Mouse (Mus musculus) frontal cortex, adult (tissue): ENCODE measurements around the gene Ina.

Experiments used
- ATAC-seq: cut with Nextera tagmentation; 2 replicates; pipeline ENCODE4 v1.9.2; 2017; ENCODE audit warnings: mild to moderate bottlenecking, moderate library complexity, mixed read lengths; ENCODE audit not compliant: low TSS enrichment

Ina gene

DNA sequence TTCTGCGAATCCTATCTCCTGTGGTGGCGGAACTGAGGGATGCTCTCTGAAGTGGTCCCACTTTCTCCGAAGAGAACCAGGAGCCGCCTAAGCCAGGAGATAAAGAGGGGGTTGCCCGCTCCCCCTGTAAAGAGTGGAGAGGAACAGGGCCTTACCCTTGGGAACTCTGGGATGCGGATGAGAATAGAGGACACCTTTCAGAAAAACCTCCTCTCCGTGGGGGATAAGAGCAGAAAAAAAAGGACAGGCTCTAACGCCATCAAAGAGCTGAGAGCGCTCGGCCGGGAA is 395 bp upstream of the Ina start:
- ATAC-seq, result peak; percentile 1; the same call in 1 of the 2 replicates

DNA sequence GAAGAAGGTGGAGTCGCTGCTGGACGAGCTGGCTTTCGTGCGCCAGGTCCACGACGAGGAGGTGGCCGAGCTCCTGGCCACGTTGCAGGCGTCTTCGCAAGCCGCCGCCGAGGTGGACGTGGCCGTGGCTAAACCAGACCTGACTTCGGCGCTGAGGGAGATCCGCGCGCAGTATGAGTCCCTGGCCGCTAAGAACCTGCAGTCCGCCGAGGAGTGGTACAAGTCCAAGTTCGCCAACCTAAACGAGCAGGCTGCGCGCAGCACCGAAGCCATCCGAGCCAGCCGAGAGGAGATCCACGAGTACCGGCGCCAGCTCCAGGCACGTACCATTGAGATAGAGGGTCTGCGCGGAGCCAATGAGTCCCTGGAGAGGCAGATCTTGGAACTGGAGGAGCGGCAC is 898 bp downstream of the Ina start:
- peak; percentile 25 for ATAC-seq

- no peak for ATAC-seq
Measured at GRCm38 (mm10) chr19:47015965-47016364, 1.5 kb downstream of the Ina start.

DNA sequence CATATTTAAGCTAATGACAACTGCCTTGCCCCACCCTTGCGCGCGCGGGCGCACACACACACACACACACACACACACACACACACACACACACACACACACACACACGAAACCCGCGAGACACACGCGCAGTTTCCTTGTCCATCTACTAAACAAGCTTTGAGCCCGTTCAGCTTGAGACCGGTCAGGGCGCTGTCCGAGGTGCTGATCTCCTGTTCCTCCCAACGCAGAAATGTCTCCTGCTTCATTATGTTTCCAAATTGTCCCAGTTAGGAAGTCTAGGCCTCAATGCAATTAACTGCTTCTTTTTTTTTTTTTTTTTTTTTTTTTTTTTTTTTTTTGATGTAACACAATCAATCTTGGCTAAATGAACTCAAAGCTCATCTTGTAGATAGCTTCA is 2.0 kb downstream of the Ina start:
- no peak for ATAC-seq

GRCm38 (mm10) chr19:47017831-47018230 is 3.3 kb downstream of the Ina start:
- no peak for ATAC-seq

DNA sequence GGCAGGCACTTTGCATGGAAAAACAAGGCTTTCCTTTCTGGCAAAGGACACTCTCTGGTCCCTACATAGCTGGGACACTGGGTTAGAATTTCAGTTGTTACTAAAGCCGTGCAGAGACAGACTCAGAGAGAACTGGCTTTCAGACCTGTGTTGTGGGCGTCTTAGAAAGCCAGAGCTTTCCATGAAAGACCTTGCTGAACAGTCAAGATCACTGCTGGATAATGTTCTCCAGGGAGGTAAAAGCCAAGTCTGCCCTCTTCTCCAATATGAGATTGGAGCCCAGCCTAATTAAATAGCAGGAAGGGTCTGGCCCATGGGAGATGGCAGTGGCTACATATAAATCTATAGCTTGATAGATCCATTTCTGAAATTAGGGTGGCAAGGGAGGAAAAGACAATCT is 3.8 kb downstream of the Ina start:
- no peak for ATAC-seq

DNA sequence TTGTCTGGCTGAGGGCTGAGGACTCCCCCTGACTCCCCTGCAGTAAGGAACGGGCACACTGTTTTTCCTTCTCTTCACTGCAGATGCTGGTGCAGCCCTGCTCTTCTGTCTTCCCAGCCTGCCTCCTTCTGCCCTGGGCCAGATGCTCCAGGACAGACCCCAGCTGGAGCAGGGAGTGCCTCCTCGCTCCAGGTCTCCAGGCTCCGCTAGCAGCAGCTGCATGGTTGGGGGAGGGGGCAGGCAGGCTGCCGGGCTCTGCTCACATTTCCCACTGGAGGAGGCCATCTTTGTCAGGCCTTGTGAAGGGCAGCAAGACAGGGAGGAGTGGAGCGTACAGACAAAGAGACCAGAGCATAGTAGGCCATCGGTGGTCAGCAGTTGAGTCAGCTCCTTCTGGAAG is 4.8 kb downstream of the Ina start:
- no peak for ATAC-seq

DNA sequence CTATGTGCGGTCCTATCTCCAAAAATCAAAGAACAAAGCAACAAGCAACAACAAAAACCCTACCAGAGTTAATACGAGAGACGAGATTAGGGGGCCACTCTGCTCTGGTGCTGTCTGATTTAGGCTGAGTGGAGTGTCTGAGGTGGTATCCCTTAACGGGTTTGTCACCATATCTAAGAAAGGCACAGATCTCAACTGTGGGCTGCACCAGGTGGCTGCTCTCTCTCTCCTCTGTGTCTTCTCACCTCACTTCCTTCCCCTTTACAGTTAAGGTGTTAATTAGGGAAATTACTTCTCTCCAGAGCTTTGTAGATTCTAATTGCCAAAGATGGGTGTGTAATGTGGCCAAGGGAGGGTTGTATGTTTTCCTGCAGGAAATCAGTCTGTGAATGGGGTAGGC is 8.2 kb downstream of the Ina start:
- no peak for ATAC-seq

DNA sequence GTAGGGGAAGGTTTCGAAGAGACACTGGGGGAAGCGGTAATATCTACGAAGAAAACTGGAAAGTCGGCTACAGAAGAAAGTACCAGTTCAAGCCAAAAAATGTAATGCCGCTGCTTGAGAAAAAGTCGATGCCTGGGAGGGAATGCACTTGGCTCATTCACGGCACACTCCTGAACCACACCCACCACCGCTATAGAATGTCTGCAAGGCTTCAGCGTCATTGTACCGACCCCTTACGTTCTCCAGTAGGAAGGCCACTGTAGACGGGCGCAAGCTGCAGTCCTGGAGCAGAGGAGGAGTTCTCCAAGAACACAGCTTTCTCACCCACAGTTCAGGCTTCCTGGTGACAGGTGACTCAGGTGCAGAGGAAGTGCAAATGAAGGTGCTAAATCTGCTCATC is 9.0 kb downstream of the Ina start:
- ATAC-seq, result no peak

DNA sequence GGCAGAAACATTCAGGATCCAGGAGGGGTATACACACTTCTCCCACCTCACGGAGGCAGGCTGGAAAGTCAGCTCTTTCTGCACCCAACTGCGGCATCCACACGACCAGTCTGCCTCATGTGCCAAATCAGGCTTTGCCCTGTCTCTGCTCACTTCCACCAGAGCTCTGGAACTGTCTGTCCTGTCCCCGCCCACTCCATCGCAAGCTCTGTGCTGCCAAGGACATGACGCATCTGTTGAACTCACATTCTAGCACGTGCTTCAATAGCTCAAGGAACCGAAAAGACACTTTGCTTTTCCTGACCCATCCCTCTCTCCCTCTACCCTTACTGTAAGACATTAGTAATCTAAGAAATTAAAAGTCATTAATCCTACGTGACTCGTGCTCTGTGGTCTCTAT is 10.5 kb downstream of the Ina start:
- ATAC-seq, result peak; percentile 76; the same call in 1 of the 2 replicates

GRCm38 (mm10) chr19:47026513-47026912 is 12.0 kb downstream of the Ina start:
- no peak for ATAC-seq

DNA sequence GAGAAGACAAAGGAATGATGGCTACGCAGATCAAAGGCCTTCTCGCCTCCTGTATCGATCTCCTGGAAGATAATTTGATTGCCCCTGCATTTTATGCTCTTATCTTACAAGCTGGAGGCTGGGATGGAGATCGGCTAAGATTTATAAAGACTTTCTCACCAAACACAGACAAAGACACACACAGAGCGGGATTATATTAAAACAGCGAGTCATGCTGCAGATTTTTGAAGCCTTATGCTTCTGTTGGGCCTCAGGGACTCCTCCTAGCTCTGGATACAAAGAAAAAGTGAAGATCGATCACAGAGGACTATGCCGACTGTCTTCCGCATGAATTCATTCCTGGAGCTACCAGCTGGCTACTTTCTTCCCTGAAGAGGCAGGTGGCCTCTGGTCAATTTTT is 15.3 kb downstream of the Ina start:
- no peak for ATAC-seq

DNA sequence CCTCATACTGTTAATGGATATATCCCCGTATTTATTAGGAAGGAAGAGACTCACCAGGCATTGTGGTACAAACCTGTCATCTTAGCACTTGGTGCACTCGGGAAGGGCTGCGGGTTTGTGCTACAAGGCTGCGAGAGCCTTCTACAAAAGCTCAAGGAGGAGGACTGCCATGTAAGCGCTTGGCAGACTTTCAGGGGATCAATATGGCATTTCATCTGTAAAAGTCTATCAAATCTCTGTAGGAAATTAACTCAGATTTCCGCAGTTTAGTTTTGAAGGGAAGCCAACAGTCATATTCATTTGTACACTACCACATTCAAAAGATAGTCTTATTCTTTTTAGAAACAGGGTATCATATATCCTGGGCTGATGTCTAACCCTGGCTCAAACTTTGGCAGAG is 17.3 kb downstream of the Ina start:
- ATAC-seq, result no peak

DNA sequence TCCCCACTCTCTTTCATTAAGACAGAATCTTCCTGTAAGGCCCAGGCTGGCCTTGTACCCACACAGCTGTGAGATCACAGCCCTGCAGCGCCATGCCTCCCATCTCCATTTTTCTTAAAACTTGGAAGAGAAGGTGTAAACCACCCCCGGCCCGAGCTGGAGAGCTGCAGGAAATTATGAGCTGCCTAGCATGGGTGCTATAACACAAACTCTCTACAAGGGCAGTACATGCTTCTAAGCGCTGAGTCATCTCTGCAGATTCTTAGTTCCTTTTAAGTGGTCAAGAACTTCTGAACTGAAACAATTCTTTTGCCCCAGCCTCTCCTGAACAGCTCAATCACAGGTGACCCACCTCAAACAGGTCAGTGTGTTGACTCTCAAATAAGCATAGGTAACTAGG is 20.4 kb downstream of the Ina start:
- peak; percentile 97 for ATAC-seq

GRCm38 (mm10) chr19:47036596-47036995 is 22.1 kb downstream of the Ina start:
- no peak for ATAC-seq

DNA sequence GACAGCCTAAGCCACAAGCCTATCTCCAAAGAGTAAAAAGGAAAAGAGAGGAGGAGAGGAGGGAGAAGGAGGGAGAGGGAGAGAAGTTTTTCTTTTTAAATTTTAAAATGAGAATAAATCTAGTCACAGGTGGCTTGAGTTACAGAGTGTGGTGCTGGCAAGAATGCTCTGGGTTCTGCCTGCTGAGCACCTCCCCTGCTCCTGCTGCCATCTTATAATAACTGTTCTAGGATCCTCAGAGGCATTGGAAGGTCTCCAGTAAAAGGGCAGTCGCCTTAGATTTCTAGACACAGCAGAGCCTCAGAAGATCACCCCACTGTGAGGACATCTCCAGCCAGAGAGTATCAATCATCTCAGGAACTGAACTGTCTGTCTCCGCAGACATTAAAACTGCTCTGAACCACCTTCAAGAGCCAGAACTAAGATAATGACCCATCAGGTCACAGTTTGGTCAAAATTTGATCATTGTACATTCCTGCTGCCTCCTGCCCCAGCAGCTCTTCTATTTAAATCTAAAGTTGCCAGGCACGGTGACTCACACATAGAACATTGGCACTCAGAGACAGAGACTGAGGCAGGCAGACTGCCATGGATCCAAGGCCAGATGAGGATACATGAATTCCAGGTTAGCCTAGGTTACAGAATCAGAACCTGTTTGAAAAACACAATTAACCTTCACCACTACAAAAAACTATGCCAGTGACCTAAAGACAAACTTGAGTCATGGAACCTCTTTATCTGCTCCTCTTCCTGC is 26.4 kb downstream of the Ina start:
- ATAC-seq, result peak; percentile 84; the same call in 1 of the 2 replicates

GRCm38 (mm10) chr19:47043608-47044007 is 29.1 kb downstream of the Ina start:
- peak; percentile 60; the same call in 1 of the 2 replicates for ATAC-seq

DNA sequence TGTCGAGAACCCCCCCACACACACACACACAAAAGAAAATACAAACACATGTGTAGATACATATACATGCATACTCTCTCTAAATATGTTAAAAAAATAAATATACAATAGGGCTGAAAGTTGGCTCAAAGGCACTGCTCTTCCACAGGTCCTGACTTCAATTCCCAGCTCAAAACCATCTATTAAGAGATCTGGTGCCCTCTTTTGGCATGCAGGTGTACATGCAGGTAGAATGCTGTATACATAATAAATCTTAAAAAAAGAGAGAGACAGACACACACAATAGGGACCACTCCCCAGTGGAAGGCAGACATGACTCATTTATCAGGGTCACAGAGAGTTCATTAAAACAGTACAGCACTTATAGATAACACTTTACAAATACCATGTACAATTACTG is 31.8 kb downstream of the Ina start:
- ATAC-seq, result no peak

- no peak for ATAC-seq
Measured at GRCm38 (mm10) chr19:47047236-47047833, 32.8 kb downstream of the Ina start.

GRCm38 (mm10) chr19:47049061-47049460 is 34.6 kb downstream of the Ina start:
- no peak for ATAC-seq

DNA sequence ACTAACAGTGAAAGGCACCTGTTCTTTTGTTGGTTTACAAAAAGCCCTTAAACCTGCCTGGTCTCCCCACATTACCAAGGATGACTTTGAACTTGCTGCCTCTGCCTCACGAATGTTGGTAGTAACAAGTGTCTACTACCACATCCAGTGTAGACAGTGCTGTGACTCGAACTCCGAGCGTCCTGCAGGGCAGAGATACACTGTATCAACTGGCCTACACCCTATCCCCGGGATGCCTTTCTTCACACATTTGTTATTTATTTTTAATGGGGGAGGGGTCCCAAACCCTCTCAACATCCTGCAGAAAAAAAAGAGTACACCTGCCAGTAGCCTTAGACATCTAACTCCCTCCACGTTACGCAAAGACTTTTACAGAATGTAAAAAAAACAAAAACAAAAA is 35.3 kb downstream of the Ina start:
- no peak for ATAC-seq

DNA sequence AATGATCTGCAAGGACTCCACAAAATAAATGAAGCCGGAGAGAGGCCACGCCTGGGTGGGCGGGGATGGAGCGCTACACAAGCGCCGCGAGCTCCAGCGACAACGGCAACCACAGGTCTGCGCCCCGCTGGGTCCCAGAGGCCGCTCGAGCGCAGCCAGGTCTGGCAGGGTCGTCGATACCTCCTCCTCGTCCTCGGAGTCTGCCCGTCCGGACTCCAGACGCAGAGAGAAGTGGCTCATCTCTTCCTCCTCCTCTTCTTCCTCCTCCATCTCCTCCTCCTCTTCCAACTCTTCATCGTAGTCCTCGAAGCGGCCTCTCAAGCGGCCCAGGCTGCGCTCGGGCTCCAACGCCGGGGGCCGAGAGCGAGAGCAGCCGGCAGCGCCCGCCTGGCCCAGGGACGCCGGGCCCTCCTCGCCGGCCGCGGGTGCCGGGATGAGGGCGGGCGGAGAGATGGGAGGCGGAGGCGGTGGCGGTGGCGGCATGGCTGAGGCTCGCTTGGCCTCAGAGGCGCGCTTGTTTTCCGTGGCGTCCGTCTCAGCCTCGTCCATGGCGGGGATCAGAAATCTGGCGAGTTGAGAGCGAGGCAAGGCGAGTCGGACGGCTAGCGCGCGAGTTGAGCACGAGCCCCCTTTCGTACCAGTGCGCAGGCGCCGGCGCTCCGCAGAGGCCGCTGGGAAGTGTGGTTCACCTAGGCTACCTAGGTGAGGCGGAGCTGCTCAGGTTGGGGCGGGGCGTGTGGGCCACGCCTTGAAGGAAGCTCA is 36.0 kb downstream of the Ina start, which contains the start of gene Pcgf6:
Gene Pcgf6 (minus strand): TSS at position 636 of the 762 bp plus-strand sequence.
- peak; percentile 98 for ATAC-seq

- ATAC-seq, result no peak
Measured at GRCm38 (mm10) chr19:47052927-47053326, 38.4 kb downstream of the Ina start.
